Mouse (Mus musculus): ENCODE results near the gene Rab27a. TPM values are rescaled to one million over a fixed set of nuclear protein-coding genes. Genes with fewer than 3 reads are reported as not detected.

Rab27a gene
- total RNA-seq, 2 experiments from 2014 or later: 1.8 to 6.0 TPM

GRCm38 (mm10) chr9:73127457-73127856, 82.8 kb downstream of the Rab27a start:
- intact Hi-C loops (cut with DNase I; ENCODE audit: low total_unique reads): no loop called here
- DNase-seq: no peak

GRCm38 (mm10) chr9:73129875-73130274, 85.2 kb downstream of the Rab27a start:
- intact Hi-C loops (cut with DNase I; ENCODE audit: low total_unique reads): no loop called here
- no peak for DNase-seq

DNA sequence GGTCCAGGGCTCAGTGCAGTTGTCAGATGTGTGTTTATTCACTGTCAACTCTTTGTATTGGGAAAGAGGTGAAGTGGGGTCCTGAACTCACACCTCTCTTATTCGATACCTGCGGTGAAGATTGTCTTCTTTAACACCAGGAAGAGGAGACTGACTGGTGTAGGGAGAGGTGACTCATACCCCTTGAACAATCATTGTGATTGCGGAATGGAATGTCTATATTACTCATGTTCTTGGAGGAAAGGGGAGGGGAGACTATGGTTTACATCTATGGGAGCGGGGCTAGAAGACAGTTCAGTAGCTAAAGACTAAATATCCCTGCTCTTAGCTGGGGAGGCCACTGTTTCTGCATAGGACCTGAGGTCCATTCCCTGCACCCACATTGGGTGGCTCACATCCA, 85.9 kb downstream of the Rab27a start:
- no peak for DNase-seq
- intact Hi-C loops (cut with DNase I; ENCODE audit: low total_unique reads): no loop called here

DNA sequence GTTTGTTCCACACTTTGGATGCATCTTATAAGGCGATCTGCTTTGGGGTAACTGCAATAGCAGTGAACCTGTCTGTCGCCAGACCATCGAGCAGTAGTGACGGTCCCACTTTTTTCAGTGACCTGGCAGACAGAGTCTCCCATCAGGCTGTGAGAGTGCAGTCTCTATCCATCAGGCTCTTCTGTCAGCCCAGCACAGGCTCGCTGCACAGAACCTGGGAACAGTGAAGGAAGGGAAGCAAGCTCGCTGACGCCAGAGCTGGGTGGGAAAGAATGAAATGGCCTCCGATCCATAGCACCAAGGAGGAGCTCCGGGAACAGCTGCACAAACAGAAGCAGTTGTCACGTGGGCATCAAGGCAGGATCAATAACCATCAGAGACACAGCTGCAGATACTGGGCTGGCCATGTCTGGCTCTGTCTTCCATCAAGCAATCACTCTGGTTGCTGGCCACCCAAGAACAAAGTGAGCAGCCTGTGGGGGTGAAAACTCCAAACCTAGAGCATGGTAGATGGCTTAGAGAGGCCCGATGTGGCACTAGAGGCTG, 92.8 kb downstream of the Rab27a start:
- DNase-seq: no peak
- intact Hi-C loops (cut with DNase I; ENCODE audit: low total_unique reads): no loop called here

Small RNA genes within 50 kb of the gene (microRNA-seq; reads per million reads assigned to microRNA genes)
- 0 reads per million in 2 experiments for gene Gm27353

Other genes with a start within 250 kb of the Rab27a start
- gene Prtg, start 238.0 kb upstream of the Rab27a start, total RNA-seq (2021): under 1 TPM; 0.45 to 0.80 TPM
- 1 to 10 TPM; 4.0 to 6.2 TPM for gene Pygo1, start 119.2 kb upstream of the Rab27a start, total RNA-seq (2021)
- under 1 TPM; 0.43 to 0.60 TPM for gene Dyx1c1, start 86.1 kb upstream of the Rab27a start, total RNA-seq (2021)
- not detected for gene Gm44503, start 86.0 kb upstream of the Rab27a start, total RNA-seq (2021)
- 1 to 10 TPM; 5.9 to 6.7 TPM for gene Ccpg1os, start 59.5 kb upstream of the Rab27a start, total RNA-seq (2021)
- 10 to 100 TPM; 32.3 to 36.7 TPM for gene Ccpg1, start 59.4 kb upstream of the Rab27a start, total RNA-seq (2021)
- 1 to 10 TPM; 3.3 to 4.6 TPM for gene Pigb, start 4.5 kb upstream of the Rab27a start, total RNA-seq (2021)
- not detected for gene Khdc3, start 57.0 kb downstream of the Rab27a start, total RNA-seq (2021)
- not detected for gene Gm20509, start 57.6 kb downstream of the Rab27a start, total RNA-seq (2021)
- gene Rsl24d1, start 68.6 kb downstream of the Rab27a start, total RNA-seq (2021): 10 to 100 TPM; 41.2 to 42.7 TPM